Mouse (Mus musculus) NIH3T3 (cell line): Measurements from ENCODE around the gene Cbr4.

ENCODE experiments used
- DNase-seq: peaks from one replicate; pipeline ENCODE4 v3.0.0-alpha.2; 2012; ENCODE audit warnings: low read depth

Gene Cbr4

DNA sequence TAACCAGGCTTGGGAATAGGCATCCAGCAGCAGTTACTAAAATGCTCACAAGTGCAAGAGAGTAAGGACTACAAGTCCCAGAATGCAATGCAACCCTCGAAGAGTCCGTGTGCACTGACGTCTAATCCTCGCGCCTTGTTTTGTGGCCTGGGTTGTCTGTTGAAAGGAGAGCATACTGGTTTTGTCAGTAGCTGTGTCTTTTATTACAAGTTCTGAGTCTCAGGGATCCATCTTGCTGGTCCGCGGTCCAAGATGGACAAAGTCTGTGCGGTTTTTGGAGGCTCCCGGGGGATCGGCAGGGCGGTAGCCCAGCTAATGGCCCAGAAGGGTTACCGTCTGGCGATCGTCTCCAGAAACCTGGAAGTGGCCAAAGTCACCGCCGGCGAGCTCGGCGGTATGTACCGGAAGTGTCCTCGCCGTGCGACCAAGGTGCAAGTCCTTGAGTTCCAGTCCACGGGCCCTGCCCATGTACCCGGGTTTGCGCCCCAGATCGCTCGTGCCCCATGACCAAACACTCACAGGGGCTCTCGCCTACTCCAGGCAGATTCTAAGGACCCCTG, at the start of gene Cbr4:
TSS of gene Cbr4 (plus strand) at position 138 of the 560 bp plus-strand sequence.
- DNase-seq, result peak; percentile 96

DNA sequence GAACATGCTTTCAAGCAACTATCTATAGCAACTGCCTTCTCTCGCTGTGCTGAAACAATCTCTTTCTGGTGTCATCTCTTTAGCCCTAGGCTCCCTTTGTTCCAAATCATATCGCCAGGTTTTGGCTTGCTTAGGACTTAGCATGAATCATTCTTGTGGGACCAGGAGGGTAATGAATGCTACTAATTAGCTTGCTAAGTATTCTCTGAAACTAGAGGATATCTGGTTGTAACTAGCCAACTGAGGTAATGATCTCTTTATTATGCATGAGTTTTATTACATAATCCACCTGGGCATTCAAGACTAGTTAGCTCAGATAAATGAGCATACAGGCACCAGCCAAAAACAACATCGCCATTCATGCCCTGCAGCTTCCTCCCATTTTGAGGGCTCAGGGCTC, 44.5 kb upstream of the Cbr4 start:
- no peak for DNase-seq

GRCm38 (mm10) chr8:61444358-61444757, 43.2 kb upstream of the Cbr4 start:
- DNase-seq, result no peak

GRCm38 (mm10) chr8:61446329-61446728, 41.2 kb upstream of the Cbr4 start:
- no peak for DNase-seq

DNA sequence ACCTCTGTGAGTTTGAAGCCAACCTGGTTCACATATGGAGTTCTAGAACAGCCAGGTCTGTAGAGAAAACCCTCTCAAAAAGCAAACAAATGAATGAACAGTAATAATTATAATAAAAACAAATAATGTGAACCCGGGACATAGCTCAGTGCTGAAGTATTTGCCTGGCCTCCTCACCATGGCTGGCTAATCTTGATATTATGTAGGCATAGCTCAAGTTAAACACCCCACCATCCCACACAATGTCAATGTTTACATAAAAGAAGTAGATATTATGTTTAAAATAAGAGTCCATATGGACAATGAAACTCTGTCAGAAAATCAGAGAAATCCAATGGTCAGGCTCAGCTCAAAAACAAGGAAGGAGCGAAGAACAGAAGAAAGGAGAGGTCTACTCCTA, 39.4 kb upstream of the Cbr4 start:
- no peak for DNase-seq

- no peak for DNase-seq
Measured at GRCm38 (mm10) chr8:61448881-61449280, 38.7 kb upstream of the Cbr4 start.

DNA sequence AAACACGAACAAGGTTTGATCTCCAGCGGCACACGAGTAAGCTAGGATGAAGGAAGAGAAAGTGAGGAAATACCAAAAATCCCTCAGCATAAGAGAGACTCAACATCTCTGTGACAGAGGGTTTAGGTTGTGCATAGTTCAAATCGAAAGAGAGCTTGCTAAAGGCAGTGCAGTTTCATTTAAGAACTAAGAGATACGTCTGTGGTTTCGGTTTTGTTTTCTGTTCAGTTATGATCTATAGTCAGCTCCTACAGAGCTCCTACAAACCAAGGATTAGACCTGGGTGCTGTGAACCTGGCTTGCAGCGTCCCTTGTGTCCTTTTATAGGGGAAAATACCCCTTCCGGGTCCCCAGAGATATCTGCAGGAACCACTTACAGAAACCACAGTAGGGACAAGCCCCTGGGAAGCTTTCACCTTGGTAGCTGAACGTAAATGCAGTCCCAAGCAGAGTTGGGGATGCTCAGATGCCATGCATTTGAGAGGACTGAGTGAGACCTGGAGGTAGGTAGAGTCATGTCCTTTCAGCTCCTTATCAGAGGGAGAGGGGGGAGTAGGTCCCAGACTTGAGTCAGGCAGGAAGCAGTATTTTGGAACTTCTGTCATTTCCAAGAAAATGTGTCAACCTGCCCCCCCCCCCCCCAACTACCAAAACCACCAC, 36.5 kb upstream of the Cbr4 start:
- peak; percentile 17 for DNase-seq

DNA sequence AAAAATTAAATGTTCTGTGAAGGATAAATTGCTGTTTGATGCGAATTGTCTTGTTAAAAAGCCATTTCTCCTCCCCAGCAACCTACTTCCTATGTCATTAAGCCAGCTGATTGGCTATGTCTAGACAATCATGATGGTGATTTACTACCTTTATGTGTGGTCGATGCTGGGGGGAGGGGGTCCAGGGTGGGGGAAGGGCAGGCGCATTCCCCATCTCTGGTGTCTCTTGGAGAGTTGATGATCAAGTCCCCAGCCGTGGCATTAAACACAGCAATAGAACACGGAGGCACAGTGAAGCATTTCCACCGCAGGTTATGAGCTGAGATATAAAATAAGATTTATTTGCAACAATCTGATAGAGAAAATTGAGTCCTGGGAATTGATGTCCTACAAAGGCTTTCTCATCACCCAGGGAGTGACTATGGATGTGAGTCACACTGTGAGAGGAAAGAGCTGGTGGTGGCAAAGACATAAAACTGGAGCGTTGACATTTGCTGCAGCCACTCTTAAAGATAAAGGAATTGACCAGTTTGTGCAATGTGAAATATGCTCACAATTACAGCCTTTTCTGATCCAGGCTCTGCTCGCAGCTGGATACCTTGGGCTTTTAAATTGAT, 35.7 kb upstream of the Cbr4 start:
- DNase-seq, result no peak

DNA sequence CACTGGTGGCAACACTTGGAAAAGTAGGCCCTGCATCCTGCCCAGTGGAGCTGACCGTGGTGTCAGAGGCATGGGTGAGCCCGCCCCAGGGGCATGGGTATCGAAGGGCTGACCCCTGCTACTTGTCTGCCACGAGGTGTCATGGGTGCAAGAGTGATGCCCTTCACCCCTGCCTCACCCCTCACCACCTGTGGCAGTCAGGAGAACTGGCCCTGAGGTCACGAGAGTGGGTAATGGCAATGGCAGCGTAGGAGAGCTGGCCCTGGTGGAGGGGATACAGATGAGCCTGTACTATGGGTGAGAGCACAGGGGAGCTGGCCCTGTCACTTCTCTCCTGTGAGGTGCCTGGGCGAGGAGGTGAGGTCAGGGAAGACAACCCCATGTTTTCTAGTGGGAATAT, 27.8 kb upstream of the Cbr4 start:
- no peak for DNase-seq

DNA sequence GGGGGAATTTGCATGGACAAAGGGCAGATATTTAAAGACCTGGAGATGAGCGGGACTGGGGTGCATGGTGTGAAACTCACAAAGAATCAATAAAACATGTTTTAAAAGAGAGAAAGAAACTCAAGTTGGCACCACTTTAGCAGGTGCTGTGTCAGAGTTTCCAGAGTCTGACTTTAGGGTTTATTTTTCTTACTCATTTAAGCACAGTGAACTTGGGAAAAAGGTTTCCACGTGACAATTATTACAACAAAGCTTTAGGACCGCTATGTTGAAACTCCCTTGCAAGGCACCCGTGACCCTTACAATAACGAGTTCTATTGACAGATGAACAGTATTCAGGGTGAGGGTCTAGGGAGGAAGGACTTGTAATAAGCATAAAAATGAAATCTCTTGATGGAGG, 25.3 kb upstream of the Cbr4 start:
- DNase-seq, result no peak

- DNase-seq, result no peak
Measured at GRCm38 (mm10) chr8:61464393-61464792, 23.1 kb upstream of the Cbr4 start.

DNA sequence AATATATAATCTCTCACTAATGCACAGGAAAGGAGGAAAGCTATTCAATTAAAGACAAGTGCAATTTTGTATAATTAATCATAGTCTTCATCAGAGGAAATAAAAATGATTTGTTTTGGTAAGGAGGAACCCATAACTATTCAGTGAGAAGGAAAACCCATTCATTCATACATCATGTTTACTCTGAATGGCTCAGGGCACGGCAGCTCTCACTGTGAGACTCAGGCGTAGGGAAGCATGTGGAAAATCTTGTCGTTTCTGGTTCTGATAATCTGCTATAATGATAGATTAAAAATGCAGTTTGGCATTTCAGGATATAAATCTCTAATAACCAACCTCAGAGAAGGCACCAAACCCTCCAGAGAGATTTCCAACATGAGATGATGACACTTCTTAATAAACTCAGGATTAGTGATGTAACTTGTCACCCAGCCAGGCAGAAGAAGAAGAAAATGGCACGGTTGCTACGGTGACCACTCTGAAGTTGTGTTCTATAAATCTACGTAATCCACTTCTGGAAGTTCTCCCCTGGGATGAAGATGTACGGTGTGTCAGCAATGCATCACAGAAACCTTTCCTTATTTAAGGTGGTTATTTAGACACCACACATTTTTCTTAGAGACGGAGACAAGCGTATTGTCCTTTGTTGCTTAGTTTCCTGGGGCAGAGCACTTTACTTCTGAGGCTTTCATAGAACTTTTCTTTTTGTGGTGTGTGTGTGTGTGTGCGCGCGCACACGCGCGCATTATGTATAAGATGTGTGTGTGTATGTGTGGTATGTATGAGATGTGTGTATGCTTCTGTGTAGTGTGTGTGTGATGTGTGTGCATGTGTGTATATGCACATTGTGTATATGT, 20.6 kb upstream of the Cbr4 start:
- no peak for DNase-seq

- DNase-seq, result no peak
Measured at GRCm38 (mm10) chr8:61467553-61467815, 20.1 kb upstream of the Cbr4 start.

DNA sequence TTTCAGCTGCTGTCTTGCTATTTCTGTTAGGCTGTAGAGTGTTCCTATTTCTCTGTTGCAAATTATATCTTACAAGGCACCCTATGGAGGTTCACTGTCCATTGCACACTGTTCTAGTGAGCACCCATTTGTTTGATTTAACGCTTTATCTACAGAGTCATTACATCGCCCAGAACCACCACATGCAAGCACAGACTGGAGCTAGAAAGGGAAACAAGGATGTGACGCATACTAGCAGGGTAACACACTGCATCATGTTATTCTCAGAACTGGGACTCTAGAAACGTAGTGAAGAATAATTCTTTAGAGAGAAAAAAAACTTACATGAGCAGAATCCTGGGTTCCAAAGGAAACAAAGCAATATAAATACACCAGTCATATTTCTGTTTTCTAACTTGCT, 17.3 kb upstream of the Cbr4 start:
- DNase-seq, result no peak

- DNase-seq, result no peak
Measured at GRCm38 (mm10) chr8:61475251-61475673, 12.3 kb upstream of the Cbr4 start.

DNA sequence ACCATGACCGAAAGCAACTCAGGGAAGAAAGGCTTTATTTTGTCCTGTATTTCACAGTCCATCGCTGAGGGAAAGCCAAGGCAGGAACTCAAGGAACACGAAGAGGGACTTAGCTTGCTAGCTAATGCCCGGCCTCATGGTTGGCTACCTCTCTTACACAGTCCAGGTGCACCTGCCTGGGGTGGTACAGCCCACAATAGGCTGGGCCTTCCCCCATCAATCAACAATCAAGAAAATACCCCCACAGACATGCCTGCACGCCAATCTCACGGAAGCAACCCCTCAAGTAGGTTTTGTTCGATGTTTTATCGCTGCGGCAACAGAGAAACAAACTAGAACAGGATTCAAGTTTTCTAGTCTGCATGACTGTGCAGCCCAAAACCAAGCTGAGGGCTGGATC, 11.4 kb upstream of the Cbr4 start:
- no peak for DNase-seq

GRCm38 (mm10) chr8:61478150-61478549, 9.4 kb upstream of the Cbr4 start:
- peak; percentile 7 for DNase-seq

DNA sequence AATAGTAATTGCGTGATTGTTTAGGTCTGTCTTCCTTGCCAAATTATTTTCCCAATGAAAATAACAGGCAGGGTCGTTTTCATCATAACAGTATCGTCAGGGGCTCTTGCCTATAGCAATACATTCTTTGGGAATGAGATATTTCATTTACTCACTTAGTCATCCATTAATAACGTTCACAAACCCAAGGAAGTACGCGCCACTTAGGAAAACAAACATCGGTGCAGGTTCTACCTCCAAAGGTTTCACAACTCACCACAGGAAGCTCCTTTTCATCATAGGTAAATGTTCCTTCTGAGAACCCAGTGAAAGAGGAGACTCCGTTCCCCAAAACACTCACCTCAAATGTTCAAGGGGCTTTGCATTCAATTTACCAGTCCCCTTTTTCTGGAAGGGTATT, 8.7 kb upstream of the Cbr4 start:
- no peak for DNase-seq

DNA sequence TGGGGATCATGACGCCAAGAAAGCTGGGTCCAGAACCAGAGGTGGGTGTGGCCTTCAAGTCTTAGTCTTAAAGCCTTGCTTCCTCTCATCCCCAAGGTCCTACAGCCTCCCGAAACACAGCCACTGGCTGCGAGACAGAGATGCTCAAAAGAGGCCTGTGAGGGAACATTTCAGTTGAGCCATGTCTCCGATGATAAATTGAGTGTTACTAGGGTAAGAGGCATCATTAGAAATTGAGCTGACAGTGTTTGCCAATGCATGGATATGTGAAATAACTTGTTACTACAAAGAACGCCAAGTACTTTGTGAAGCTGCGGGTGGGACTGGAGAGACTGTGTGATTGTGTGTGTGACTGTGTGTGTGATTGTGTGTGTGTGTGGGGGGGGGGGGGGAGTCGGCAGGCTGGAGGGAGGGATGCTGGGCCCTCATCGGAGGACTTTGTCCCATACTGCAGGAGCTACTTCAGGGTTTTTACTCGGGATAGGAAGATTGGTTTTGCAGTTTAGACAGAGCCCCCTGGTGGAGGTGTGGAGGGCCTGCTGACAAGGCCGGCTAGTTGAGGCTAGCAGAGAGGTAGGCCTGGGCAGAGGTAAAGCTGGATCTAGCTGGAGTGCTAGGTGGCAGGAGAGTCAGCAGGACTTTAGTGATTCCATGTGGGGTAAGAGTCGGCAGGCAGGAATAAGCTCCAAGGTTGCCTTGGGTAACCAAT, 7.9 kb upstream of the Cbr4 start:
- peak; percentile 67 for DNase-seq

DNA sequence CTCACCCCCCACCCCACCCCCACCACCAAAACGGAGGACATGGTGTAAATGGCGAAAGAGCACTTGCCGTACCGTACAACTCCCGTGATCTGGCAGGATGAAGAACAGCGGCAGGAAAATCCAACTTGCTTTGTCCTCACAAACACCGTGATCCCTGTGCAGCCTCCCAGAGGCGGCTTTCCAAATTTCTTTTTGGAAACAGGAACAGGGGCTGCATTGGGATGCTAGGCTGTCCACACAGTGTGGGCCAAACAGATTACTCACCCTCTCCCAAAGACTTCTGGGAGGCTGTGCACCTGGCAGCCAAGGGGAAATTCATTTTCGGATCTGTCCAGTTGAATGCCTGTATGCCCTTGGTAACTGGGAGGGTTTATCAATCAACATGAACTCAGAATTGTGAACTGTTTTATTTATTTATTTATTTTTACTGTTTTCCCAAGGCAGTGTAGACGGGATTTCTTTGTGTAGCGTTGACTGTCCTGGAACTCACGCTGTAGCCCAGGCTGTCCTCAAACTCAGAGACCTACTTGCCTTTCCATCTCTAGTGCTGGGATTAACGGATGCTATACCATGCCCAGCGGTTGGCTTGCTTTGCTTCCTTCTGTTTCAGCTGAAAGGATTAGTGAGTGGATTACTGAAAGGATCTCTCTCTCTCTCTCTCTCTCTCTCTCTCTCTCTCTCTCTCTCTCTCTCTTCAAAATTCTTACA, 7.1 kb upstream of the Cbr4 start:
- peak; percentile 31 for DNase-seq

DNA sequence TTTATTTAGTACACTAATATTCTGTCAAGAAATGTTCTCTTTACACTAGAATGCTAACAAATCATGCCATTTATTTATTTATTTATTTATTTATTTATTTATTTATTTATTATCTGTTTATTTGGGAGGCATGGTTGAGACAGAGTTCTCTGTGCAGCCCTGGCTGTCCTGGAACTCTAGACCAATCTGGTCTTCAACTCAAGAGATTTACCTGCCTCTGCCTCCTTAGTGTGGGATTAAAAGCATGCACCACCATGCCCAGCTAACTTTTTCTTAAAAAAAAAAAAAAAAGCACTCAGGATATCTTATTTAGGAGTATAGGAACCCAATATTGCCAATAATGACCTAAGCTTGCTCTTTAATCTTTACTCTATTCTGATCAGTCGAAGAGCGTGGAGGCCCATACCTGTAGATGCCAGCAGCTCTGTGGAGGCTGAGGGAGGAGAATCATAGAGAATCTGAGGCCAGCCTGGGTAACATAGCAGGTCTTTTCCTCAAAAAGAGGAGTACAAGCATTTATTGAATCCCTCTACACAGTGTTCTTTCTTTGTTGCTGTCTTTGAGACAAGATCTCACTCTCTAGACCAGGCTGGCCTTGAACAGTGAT, 508 bp upstream of the Cbr4 start:
- no peak for DNase-seq
